Mouse (Mus musculus): ENCODE data around the gene Tpo.

Gene Tpo

DNA sequence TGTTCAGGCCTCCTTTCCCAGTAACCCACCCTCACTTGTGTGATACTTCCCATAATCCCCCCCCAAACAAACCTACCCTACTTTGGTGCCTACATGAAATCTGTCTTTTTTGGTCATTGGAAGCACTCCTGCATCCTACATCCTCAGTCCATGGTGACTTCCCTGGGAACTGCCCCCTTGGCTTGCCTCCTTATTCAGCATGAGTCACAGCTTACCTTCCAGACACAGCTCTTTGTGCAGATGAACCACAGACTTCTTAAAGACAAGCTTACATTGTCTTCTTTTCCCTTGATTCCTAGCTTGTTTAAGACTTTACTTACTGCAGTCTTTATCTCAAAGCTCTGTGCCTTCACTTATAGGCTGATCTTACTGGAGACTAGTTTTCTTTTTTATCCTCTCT lies 112.0 kb downstream of the Tpo start:
- DNase-seq (ENCODE audit: low read depth, low spot score) = no peak

DNA sequence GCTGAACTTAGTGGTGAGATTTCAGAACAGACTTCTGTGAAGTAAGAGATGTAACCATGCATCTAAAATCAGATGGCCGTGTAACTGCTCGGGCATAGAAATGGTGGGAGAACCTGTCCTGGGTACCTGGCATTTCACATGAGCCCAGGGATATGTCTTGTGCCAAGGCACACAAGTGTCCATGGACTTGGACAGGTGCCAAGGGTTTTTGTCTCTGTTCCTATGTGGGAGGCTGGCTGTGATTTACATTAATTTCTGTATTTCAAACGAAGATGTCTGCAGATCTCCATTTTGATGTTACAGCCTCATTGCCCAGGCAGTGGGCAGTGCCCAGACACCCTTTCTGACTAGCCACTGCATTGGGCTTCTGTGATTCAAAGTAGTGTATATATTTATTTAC lies 115.3 kb downstream of the Tpo start:
- DNase-seq (ENCODE audit: low read depth, low spot score) = no peak

DNA sequence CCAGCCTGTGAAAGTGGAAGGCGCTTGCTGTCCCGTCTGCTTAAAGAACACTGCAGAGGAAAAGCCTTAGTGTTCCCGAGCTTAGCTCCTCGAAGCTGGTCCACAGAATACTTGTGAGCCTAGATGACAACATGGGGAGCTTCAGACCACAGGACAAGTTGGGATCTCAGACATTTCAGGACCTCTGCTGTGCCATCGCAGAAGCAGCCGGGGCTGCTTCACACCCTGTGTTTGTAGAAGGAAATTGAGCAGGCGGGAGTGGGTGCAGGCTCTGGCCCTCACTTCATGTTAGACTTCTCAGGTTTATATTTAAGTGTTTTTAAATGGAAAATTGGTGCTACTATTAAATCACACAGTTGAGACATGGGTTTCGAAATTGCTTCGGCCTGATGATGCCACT lies 116.9 kb downstream of the Tpo start:
- DNase-seq (ENCODE audit: low read depth, low spot score) = no peak

DNA sequence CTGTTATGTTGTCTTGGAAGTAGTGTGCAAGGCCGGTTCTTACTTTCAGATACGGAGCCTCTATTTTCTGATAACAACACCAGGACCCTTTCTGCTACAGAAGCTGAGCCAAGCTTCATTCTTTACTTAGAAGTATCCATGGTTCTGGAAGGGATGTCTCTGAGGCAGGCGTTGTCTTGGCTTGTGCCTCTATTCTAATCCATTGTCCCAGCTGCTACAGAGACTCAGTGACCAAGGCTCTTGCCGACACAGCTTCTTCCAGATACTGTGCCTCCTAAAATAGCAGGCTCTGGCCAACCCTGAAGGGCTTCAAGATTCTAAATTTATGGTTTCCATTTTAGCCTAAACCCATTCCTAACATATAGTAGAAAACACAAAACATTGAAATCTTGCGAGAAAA lies 123.7 kb downstream of the Tpo start:
- DNase-seq (ENCODE audit: low read depth, low spot score) = no peak

DNA sequence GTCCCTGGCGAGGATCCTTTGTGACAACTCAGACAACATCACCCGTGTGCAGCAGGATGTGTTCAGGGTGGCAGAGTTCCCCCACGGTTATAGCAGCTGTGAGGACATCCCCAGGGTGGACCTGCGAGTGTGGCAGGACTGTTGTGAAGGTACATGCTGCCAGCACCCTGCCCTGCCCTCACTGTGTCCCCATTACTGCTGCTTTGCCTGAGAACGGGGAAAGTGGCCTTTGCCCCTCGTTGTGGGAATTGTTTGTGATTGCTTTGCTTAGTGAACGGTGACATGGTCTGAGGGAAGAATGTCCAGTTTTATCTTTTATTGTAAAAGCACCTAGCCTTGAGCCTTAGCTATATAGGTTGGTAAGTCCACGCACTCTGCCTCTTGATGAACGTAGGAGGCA lies 125.8 kb downstream of the Tpo start:
- DNase-seq (ENCODE audit: low read depth, low spot score) = no peak
